In the genomic region with DNA sequence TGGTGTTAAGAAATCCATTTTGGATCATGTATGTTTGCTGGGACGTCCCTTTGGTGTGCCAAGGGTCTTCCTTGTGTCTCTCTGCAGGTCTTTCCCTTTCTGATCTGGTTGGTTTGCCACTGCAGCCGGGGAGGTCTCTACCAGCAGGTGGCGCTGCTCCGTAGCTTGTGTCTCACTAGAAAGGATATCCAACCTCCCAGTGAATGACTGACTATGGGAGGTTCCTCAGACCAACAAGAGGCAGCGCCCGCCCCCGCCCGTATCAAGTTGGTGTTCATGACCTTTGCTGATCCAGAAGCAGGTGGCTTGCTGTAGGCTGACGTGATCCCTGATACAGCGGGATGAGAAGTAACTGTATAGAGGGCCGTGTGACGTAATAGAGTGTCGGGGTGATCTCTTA, we compare ENCODE assay signal across 9 mouse cellular contexts. TPM values are rescaled to one million over a fixed set of nuclear protein-coding genes. Genes with fewer than 3 reads are reported as not detected.
A peak's percentile ranks its signal among the peaks of the same experiment; 100 is the strongest.
DNase-seq lines count a peak whose midpoint lies in the region; ATAC-seq and TF ChIP-seq lines count a peak whose summit lies in the region.
"Had no signal": no experiment of that assay in that cellular context is flagged by ENCODE, and none has a peak within 500 bp of the region (broad histone marks: within the 10 kb centered on the region; RNA-seq: fewer than 3 reads in every experiment).

No protein-coding gene starts in this region.

- no peaks in the 10 kb centered on the region for H3K4me1 ChIP-seq in forebrain, embryonic 16.5 days (replicated peaks; ENCODE audit: control insufficient read depth, insufficient read depth, low read length)
- H3K4me1 ChIP-seq in hindbrain, embryonic 15.5 days (replicated peaks): peaks cover 3% of the 10 kb centered on the region; the same call in 1 of the 2 replicates

- ATAC-seq in Patski: peak; percentile 83
- peak; percentile 59; the same call in 1 of the 2 replicates for ATAC-seq in forebrain, embryonic 16.5 days
- peak; percentile 63; the same call in 1 of the 2 replicates for ATAC-seq in hindbrain, embryonic 15.5 days (ENCODE audit: low FRiP score, low read depth)
- no peak for ATAC-seq in erythroid progenitor cell, adult 5-6 weeks (replicated peaks; ENCODE audit: low FRiP score, poor library complexity, severe bottlenecking)

- WGBS in forebrain, embryonic 16.5 days: 21% methylated on average over 13 of the region's 13 CpGs
- WGBS in hindbrain, embryonic 15.5 days: 24% methylated on average over 13 of the region's 13 CpGs

- in situ Hi-C loops in Patski (cut with MboI; ENCODE audit: low pct_unique_long_range_greater_than_20kb): no loop called here

- H3K27me3 ChIP-seq in Patski: peaks cover 14% of the 10 kb centered on the region
- H3K27me3 ChIP-seq in forebrain, embryonic 16.5 days (replicated peaks; ENCODE audit: control insufficient read depth, insufficient read depth, low read length): no peaks in the 10 kb centered on the region
- no peaks in the 10 kb centered on the region for H3K27me3 ChIP-seq in hindbrain, embryonic 15.5 days

- no peak overlapping the region for H3K4me3 ChIP-seq in forebrain, embryonic 16.5 days (replicated peaks; ENCODE audit: low read length)
- no peak overlapping the region for H3K4me3 ChIP-seq in hindbrain, embryonic 15.5 days

- H3K27ac ChIP-seq in forebrain, embryonic 16.5 days (ENCODE audit: low read length): no peak overlapping the region
- H3K27ac ChIP-seq in hindbrain, embryonic 15.5 days (replicated peaks): no peak overlapping the region

- H3K36me3 ChIP-seq in forebrain, embryonic 16.5 days (ENCODE audit: control insufficient read depth, insufficient read depth): no peaks in the 10 kb centered on the region
- no peaks in the 10 kb centered on the region for H3K36me3 ChIP-seq in hindbrain, embryonic 15.5 days

- peak; percentile 94 for TF ChIP-seq CTCF in Patski (IDR thresholded peaks at IDR 0.05)

- POLR2A ChIA-PET in Patski (lab: Charles Lee): interaction anchor here (0.6 kb wide), 1 partner anchor 64 kb away, joined by 4 read pairs; no protein-coding TSS in a partner anchor

- H3K9me3 ChIP-seq in forebrain, embryonic 16.5 days (ENCODE audit: control insufficient read depth, low read length): no peaks in the 10 kb centered on the region
- no peaks in the 10 kb centered on the region for H3K9me3 ChIP-seq in hindbrain, embryonic 15.5 days

- H3K9ac ChIP-seq in forebrain, embryonic 16.5 days (replicated peaks; ENCODE audit: low read depth, low read length): no peak overlapping the region
- H3K9ac ChIP-seq in hindbrain, embryonic 15.5 days: no peak overlapping the region

- CTCF ChIA-PET in Patski (lab: Charles Lee): interaction anchor here (0.6 to 1.6 kb wide), 4 partner anchors 10 to 348 kb away, joined by 3 to 5 read pairs (median 4); no protein-coding TSS in a partner anchor

- no peak for DNase-seq in Patski (ENCODE audit: low read depth, low spot score)
- DNase-seq in cerebellum, adult 11 months: peak; percentile 73
- DNase-seq in layer of hippocampus, postnatal 14 days (ENCODE audit: low spot score in 2 of 2): peak; percentile 80 to 82
- peak; percentile 57 to 73 for DNase-seq in lung, postnatal 4 days
- DNase-seq in right cerebral cortex, postnatal 25 days: peak; percentile 67

- peak overlapping the region; percentile 39 for H3K4me2 ChIP-seq in forebrain, embryonic 16.5 days (ENCODE audit: low read length)
- H3K4me2 ChIP-seq in hindbrain, embryonic 15.5 days: peak overlapping the region; percentile 38

RNA-seq across cellular contexts. Expression of a gene that starts 28.0 kb away (rescaled TPM):
- polyA plus RNA-seq in Patski (2021): not detected
- polyA plus RNA-seq in forebrain, embryonic 16.5 days (2015; fragmentation: Nextera tagmentation; extraction: Ambion mirVana): not detected in 2 replicates
- polyA plus RNA-seq in hindbrain, embryonic 15.5 days (2015; fragmentation: Nextera tagmentation; extraction: Ambion mirVana): not detected in 2 replicates
- not detected for total RNA-seq in layer of hippocampus, postnatal 14 days (2021)
- total RNA-seq in erythroid progenitor cell, adult 5-6 weeks (2015; ENCODE audit: low replicate concordance): not detected in 2 replicates
- not detected in 2 replicates for total RNA-seq in erythroid progenitor cell, adult 5-6 weeks (2017; ENCODE audit: low replicate concordance)
- polyA plus RNA-seq: liver, embryonic 16.5 days had no signal

RNA-seq across cellular contexts. Expression of a gene that starts 29.5 kb away (rescaled TPM):
- not detected for polyA plus RNA-seq in Patski (2021)
- polyA plus RNA-seq in forebrain, embryonic 16.5 days (2015; fragmentation: Nextera tagmentation; extraction: Ambion mirVana): not detected in 2 replicates
- polyA plus RNA-seq in hindbrain, embryonic 15.5 days (2015; fragmentation: Nextera tagmentation; extraction: Ambion mirVana): not detected in 2 replicates
- total RNA-seq in layer of hippocampus, postnatal 14 days (2021): not detected
- total RNA-seq in erythroid progenitor cell, adult 5-6 weeks (2015; ENCODE audit: low replicate concordance): not detected in 2 replicates
- not detected in 2 replicates for total RNA-seq in erythroid progenitor cell, adult 5-6 weeks (2017; ENCODE audit: low replicate concordance)
- polyA plus RNA-seq: liver, embryonic 16.5 days had no signal

RNA-seq across cellular contexts. Expression of a gene that starts 37.5 kb away (rescaled TPM):
- polyA plus RNA-seq in Patski (2021): not detected
- 58.7 and 93.1 TPM in 2 replicates for polyA plus RNA-seq in forebrain, embryonic 16.5 days (2015; fragmentation: Nextera tagmentation; extraction: Ambion mirVana)
- polyA plus RNA-seq in hindbrain, embryonic 15.5 days (2015; fragmentation: Nextera tagmentation; extraction: Ambion mirVana): 112 and 126 TPM in 2 replicates
- 100 to 1,000 TPM in 1 of 2 experiments, 10 to 100 TPM in 1; 95.2 to 112 TPM for total RNA-seq in layer of hippocampus, postnatal 14 days (2021)
- not detected in 2 replicates for total RNA-seq in erythroid progenitor cell, adult 5-6 weeks (2015; ENCODE audit: low replicate concordance)
- not detected in 2 replicates for total RNA-seq in erythroid progenitor cell, adult 5-6 weeks (2017; ENCODE audit: low replicate concordance)
- polyA plus RNA-seq: liver, embryonic 16.5 days had no signal

RNA-seq across cellular contexts. Expression of a gene that starts 51.0 kb away (rescaled TPM):
- 4.2 TPM for polyA plus RNA-seq in Patski (2021)
- 19.4 and 24.3 TPM in 2 replicates for polyA plus RNA-seq in forebrain, embryonic 16.5 days (2015; fragmentation: Nextera tagmentation; extraction: Ambion mirVana)
- polyA plus RNA-seq in hindbrain, embryonic 15.5 days (2015; fragmentation: Nextera tagmentation; extraction: Ambion mirVana): 19.3 and 20.4 TPM in 2 replicates
- 10 to 100 TPM; 22.4 to 24.6 TPM for total RNA-seq in layer of hippocampus, postnatal 14 days (2021)
- total RNA-seq in erythroid progenitor cell, adult 5-6 weeks (2015; ENCODE audit: low replicate concordance): not detected in 2 replicates
- not detected in 2 replicates for total RNA-seq in erythroid progenitor cell, adult 5-6 weeks (2017; ENCODE audit: low replicate concordance)

Comparison
In these comparisons a context has a peak if more than half of its experiments do, and no peak if none do; other contexts are left out.
1. RNA of a gene that starts 37.5 kb away (polyA plus RNA-seq): 112 to 126 TPM in hindbrain, embryonic 15.5 days and 58.7 to 93.1 TPM in forebrain, embryonic 16.5 days; not detected in Patski (single experiment); every median in the first group is over 10 times any median in the second.